Mouse (Mus musculus): ENCODE measurements around the gene 2310061I04Rik. TPM values are rescaled to one million over a fixed set of nuclear protein-coding genes. Genes with fewer than 3 reads are reported as not detected.
"Not testable (repeated sequence)": the region's sequence is repeated elsewhere in the genome, so short reads cannot be mapped to it uniquely, and the experiment has no call there.

2310061I04Rik gene
- polyA plus RNA-seq (2015; fragmentation: Nextera tagmentation; extraction: Ambion mirVana): 14.3 and 15.1 TPM in 2 replicates

DNA sequence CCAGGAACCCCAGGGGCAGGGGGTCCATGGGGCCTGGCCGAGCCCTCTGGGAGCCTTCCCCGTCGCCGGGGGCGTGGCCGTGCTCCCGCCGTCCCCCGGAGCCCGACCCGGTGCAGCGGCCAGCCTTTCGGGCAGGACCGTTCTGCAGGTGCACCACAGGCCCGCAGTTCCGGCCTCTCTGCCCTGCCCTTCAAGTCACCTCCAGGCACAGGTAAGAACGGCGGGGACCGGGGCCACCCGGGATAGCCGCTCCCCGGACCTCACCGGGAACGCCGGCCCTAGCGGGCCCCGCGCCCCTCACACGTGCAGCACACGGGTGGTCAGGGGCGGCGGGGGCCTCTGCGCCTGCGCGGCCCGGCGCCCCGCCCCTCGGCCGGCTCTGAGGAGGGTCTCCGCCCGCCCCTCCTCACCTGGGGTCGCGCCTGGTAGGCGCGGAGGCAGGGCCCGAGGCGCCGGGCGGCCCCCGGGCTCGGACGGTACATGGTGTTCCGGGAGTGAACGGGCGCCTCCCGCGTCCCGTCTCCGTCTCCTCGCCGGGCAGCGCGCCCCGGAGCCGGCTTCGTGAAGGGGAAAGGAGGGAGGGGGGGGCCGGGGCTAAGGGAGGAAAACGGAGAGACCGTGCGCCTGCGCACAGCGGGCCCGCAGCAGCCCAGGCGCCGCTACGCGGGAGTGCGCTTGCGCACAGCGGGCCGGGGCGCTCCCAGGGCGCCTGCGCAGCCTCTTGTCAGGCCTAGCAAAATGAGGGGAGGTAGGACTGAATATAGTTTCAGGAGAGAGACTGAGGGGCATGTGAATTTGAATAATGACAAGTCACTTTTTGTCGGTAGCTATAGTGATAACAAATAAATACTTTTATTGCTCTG is at the start of gene 2310061I04Rik:
TSS of gene 2310061I04Rik (minus strand) at position 651 of the 863 bp plus-strand sequence.
- under 1% methylated on average over 84 of the region's 86 CpGs for WGBS (ENCODE audit: insufficient replicate concordance)
- H3K4me3 ChIP-seq (replicated peaks): peak within 1 kb of the TSS; percentile 91
- H3K9me3 ChIP-seq (replicated peaks): no peaks in the 10 kb centered on the region
- H3K4me2 ChIP-seq: peak within 1 kb of the TSS; percentile 98
- peaks cover 37% of the 10 kb centered on the region for H3K36me3 ChIP-seq
- H3K9ac ChIP-seq: peak within 1 kb of the TSS; percentile 94
- peaks cover 44% of the 10 kb centered on the region for H3K4me1 ChIP-seq (replicated peaks)
- H3K27ac ChIP-seq: peak within 1 kb of the TSS; percentile 86
- peak; percentile 86 for DNase-seq
- no peaks in the 10 kb centered on the region for H3K27me3 ChIP-seq
- ATAC-seq (ENCODE audit: low read depth): peak; percentile 91

DNA sequence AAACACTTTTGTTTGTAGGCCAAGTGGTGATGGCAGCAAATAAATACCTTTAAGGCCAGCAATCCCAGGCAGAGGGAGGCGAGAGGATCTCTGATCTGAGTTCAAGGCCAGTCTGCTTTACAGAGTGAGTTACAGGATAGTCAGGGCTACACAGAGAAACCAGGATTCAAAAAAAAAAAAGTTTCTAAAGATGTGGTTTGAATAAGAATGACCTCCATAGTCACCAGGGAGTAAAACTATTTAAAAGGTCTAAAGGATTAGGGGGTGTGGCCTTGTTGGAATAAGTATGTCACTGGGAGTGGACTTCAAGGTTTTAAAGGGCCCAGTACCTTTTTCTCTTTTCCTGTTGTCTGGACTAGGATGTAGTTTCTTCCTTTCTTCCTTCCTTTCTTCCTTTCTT is 42.7 kb upstream of the 2310061I04Rik start:
- Histone ChIP-seq H3K4me2 (no peak overlapping the region), H3K36me3 (no peaks in the 10 kb centered on the region), H3K9ac (no peak overlapping the region), H3K27ac (no peak overlapping the region), H3K9me3 (replicated peaks) (no peaks in the 10 kb centered on the region), H3K4me3 (replicated peaks) (no peak overlapping the region), H3K27me3 (no peaks in the 10 kb centered on the region), H3K4me1 (replicated peaks) (no peaks in the 10 kb centered on the region)
- ATAC-seq (ENCODE audit: low read depth) (no peak), DNase-seq (no peak)
- WGBS (ENCODE audit: insufficient replicate concordance): 49% methylated on average over 1 of the region's 1 CpGs

DNA sequence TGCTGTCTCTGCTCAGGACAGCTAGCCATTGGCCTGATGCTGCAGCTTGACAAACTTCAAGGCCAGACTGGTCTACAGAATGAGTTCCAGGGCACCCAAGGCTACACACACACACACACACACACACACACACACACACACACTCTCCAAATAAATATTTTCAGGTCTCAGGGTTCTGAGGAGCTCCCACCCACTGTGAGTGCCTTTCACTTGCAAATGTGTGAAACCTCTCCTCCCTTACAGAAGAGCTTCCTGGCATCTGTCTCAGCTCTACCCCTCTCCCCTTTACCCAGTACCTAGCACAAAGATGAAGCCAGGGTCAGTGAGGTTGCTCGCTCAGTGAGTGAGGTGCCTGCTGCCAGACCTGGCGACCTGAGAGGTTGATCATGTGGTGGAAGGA is 41.9 kb upstream of the 2310061I04Rik start:
- Histone ChIP-seq H3K27me3 (no peaks in the 10 kb centered on the region), H3K4me2 (no peak overlapping the region), H3K9me3 (replicated peaks) (no peaks in the 10 kb centered on the region), H3K27ac (no peak overlapping the region), H3K4me1 (replicated peaks) (no peaks in the 10 kb centered on the region), H3K36me3 (no peaks in the 10 kb centered on the region), H3K4me3 (replicated peaks) (no peak overlapping the region), H3K9ac (no peak overlapping the region)
- ATAC-seq (ENCODE audit: low read depth) (no peak), DNase-seq (no peak)
- WGBS (ENCODE audit: insufficient replicate concordance): 40% methylated on average over 2 of the region's 2 CpGs

DNA sequence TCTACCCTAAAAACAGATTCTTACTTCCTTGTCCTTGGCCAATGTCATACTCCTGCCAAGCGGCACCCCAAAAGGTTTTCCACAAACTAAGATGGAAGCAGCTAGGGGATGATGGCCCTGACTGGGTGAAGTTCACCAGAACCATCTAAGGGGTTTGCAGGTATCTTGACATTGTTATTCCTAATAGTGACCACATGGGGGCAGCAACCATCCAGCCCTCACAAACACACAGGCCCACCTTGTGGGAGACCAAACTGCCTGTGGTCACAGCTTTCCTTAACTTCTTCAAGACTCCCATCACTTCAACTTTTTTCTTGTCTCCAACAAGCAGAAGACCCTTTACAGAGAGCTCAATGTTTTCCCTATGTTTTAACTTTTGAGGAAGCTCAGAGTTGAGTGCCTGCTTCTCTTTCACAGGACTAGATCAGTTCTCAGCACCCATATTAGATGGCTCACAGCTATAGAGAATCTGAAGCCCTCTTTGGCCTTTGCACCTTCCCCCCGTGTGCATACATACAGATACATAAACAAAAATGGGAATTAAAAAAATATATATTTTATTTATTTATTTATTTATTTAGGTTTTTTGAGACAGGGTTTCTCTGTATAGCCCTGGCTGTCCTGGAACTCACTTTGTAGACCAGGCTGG is 40.6 kb upstream of the 2310061I04Rik start:
- no peaks in the 10 kb centered on the region for H3K4me1 ChIP-seq (replicated peaks)
- H3K36me3 ChIP-seq: no peaks in the 10 kb centered on the region
- no peak overlapping the region for H3K9ac ChIP-seq
- no peaks in the 10 kb centered on the region for H3K27me3 ChIP-seq
- H3K27ac ChIP-seq: no peak overlapping the region
- DNase-seq: peak; percentile 26
- no peaks in the 10 kb centered on the region for H3K9me3 ChIP-seq (replicated peaks)
- ATAC-seq (ENCODE audit: low read depth): 0 out of 2 replicates have a peak, but pooled peaks have one; percentile 55
- H3K4me3 ChIP-seq (replicated peaks): no peak overlapping the region
- WGBS (ENCODE audit: insufficient replicate concordance): 18% methylated on average over 2 of the region's 2 CpGs
- H3K4me2 ChIP-seq: no peak overlapping the region

DNA sequence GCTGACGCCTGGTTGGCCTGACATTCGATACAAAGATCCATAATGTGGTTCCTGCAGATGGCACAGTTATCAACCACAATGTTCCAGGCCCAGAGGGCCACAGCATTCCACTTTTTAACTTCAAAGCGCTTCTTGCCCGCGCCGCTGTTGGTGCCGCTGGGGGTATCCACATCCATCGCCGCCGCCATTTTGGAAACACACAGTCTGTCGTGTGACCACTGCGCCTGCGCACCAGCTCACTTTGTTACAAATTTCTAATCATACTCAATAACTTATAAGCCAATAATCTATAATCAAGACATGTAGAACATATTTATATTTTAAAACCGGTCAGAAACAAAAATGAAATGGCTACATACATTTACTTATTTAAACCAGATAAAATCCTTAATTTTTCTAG is 38.5 kb upstream of the 2310061I04Rik start:
- not testable (repeated sequence) for H3K27ac ChIP-seq; H3K9ac ChIP-seq; H3K27me3 ChIP-seq; H3K9me3 ChIP-seq (replicated peaks); H3K4me1 ChIP-seq (replicated peaks); ATAC-seq (ENCODE audit: low read depth); DNase-seq; H3K4me3 ChIP-seq (replicated peaks); H3K4me2 ChIP-seq
- peaks cover 16% of the 10 kb centered on the region for H3K36me3 ChIP-seq
- 82% methylated on average over 14 of the region's 14 CpGs for WGBS (ENCODE audit: insufficient replicate concordance)

DNA sequence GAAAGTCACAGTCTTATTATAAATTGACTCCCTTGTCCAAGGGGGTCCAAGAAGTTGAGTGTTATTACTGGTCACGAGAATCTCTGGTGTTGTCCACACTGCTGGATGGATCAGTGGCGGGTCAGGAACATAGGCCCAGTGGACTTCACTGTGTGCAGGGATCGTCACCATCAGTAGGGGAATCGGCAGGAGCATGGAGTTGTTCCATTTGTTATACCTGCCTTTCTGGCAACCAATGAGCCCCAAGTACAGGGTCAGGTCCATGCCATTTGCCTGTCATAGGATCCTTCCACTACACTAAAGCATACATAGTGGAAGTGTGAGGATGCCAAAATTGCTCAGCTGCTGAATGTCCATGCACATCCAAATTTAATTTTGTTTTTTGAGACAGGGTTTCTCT is 35.4 kb upstream of the 2310061I04Rik start:
- H3K9ac ChIP-seq: no peak overlapping the region
- WGBS (ENCODE audit: insufficient replicate concordance): 86% methylated on average over 4 of the region's 4 CpGs
- no peak overlapping the region for H3K4me3 ChIP-seq (replicated peaks)
- H3K9me3 ChIP-seq (replicated peaks): no peaks in the 10 kb centered on the region
- peaks cover 19% of the 10 kb centered on the region for H3K4me1 ChIP-seq (replicated peaks)
- ATAC-seq (ENCODE audit: low read depth) (no peak), DNase-seq (no peak)
- no peak overlapping the region for H3K27ac ChIP-seq
- H3K27me3 ChIP-seq: no peaks in the 10 kb centered on the region
- peaks cover 47% of the 10 kb centered on the region for H3K36me3 ChIP-seq
- no peak overlapping the region for H3K4me2 ChIP-seq

DNA sequence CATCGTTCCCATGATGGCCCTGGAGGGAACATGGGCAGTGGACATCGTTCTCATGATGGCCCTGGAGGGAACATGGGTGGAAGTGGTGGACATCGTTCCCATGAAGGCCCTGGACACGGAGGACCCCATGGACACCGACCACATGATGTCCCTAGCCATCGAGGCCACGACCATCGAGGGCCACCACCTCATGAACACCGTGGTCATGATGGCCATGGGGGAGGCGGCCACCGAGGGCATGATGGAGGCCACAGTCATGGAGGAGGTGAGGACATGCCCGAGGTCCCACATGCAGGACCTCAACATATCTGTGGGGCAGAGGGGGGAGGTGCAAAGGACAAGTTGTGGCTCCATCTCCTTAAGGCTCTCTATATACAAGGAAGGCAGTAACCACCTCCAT is 33.4 kb upstream of the 2310061I04Rik start:
- peaks cover 66% of the 10 kb centered on the region for H3K36me3 ChIP-seq
- no peak for DNase-seq
- H3K27ac ChIP-seq: no peak overlapping the region
- H3K4me1 ChIP-seq (replicated peaks): peaks cover 38% of the 10 kb centered on the region
- no peaks in the 10 kb centered on the region for H3K27me3 ChIP-seq
- no peak overlapping the region for H3K4me3 ChIP-seq (replicated peaks)
- no peak for ATAC-seq (ENCODE audit: low read depth)
- no peaks in the 10 kb centered on the region for H3K9me3 ChIP-seq (replicated peaks)
- no peak overlapping the region for H3K4me2 ChIP-seq
- WGBS (ENCODE audit: insufficient replicate concordance): 91% methylated on average over 12 of the region's 12 CpGs
- H3K9ac ChIP-seq: no peak overlapping the region

DNA sequence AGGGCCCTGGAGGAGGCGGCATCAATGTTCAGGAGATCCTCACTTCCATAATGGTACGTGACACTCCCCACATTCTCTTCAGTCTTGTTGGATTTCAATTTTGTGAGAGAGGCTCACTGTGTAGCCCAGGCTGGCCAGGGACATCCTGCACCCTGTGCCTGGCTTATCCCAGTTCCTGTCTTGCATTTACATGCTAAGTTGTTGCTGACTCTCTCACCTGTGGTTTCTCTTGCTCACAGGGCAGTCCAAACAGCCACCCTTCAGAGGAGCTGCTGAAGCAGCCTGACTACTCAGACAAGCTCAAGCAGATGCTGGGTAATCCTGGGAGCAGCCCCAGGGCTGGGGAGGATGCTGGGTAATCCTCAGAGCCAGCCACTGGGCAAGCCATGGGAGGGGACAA is 32.3 kb upstream of the 2310061I04Rik start:
- Histone ChIP-seq H3K36me3 (peaks cover 77% of the 10 kb centered on the region), H3K4me1 (replicated peaks) (peaks cover 49% of the 10 kb centered on the region), H3K9ac (no peak overlapping the region), H3K27ac (peak overlapping the region; percentile 18; the same call in 1 of the 2 replicates), H3K4me2 (no peak overlapping the region), H3K9me3 (replicated peaks) (no peaks in the 10 kb centered on the region), H3K4me3 (replicated peaks) (no peak overlapping the region), H3K27me3 (no peaks in the 10 kb centered on the region)
- WGBS (ENCODE audit: insufficient replicate concordance): 97% methylated on average over 2 of the region's 2 CpGs
- DNase-seq (no peak), ATAC-seq (ENCODE audit: low read depth) (no peak)

DNA sequence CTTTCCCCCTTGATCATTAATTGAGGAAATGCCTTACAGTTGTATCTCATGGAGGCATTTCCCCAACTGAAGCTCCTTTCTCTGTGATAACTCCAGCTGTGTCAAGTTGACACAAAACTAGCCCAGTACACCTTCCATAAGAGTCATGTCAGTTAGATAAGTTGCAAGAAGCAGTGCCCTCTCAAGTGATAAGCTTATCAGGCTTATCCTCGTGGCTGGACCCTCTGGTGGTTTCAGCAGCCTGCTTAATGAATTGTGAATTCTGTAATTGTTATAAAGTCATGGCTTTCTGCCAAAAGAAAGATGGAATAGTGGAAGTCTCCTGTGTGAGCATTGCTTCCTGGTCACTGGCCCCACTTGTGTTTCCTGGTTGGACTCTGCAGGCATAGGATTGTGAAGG is 30.2 kb upstream of the 2310061I04Rik start:
- Histone ChIP-seq H3K4me2 (peak overlapping the region; percentile 39), H3K9me3 (replicated peaks) (no peaks in the 10 kb centered on the region), H3K36me3 (peaks cover 94% of the 10 kb centered on the region), H3K27ac (peak overlapping the region; percentile 80), H3K4me1 (replicated peaks) (peaks cover 69% of the 10 kb centered on the region), H3K4me3 (replicated peaks) (no peak overlapping the region), H3K9ac (peak overlapping the region; percentile 45; the same call in 1 of the 2 replicates), H3K27me3 (no peaks in the 10 kb centered on the region)
- 5% methylated on average over 1 of the region's 1 CpGs for WGBS (ENCODE audit: insufficient replicate concordance)
- peak; percentile 46 for DNase-seq
- peak; percentile 87 for ATAC-seq (ENCODE audit: low read depth)

DNA sequence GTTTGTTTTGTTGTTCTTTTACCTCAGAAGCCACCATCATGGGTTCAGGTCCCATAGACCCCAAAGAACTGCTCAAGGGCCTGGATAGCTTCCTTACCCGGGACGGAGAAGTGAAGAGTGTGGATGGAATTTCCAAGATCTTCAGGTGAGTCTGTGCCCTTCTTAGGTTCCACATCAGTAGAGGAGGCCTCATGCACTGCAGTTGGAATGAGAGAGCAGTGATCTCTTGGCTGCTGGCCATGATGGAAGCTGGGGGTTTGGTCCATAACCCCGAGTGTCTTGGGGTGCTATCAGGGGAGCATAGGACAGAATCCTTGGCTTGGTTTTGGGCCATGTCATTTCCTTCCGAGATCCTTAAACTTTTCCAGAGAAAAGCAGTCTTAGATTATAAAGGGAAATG is 26.1 kb upstream of the 2310061I04Rik start:
- Histone ChIP-seq H3K4me3 (replicated peaks) (no peak overlapping the region), H3K9ac (no peak overlapping the region; the same call in 1 of the 2 replicates), H3K27me3 (no peaks in the 10 kb centered on the region), H3K36me3 (peaks cover 79% of the 10 kb centered on the region), H3K27ac (peak overlapping the region; percentile 53; the same call in 1 of the 2 replicates), H3K9me3 (replicated peaks) (no peaks in the 10 kb centered on the region), H3K4me2 (no peak overlapping the region), H3K4me1 (replicated peaks) (peaks cover 91% of the 10 kb centered on the region)
- WGBS (ENCODE audit: insufficient replicate concordance): 90% methylated on average over 4 of the region's 4 CpGs
- DNase-seq (no peak), ATAC-seq (ENCODE audit: low read depth) (no peak)

DNA sequence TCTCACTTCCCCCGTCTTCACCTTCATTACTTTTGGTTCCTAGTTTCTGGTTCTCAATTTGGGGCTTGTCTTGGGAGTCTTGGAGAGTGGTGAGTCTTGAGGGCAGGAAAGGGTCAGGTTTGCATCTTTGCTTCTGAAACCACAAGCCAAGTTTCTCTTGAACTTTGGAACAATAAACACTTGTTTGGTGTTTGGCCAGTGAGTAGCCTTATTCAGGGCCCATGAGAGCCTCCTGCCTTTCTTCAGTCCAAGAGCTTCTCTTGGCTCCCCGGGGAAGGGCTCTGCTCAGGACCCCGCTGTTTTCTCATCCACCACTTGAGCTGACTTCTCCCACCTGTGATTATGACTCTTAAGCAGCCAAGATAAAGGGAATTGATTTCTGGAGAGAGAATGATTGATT is 25.3 kb upstream of the 2310061I04Rik start:
- peaks cover 76% of the 10 kb centered on the region for H3K36me3 ChIP-seq
- H3K4me1 ChIP-seq (replicated peaks): peaks cover 84% of the 10 kb centered on the region
- ATAC-seq (ENCODE audit: low read depth): no peak

More for the DNA sequence above, 25.3 kb upstream of the 2310061I04Rik start:
- 88% methylated on average over 3 of the region's 3 CpGs for WGBS (ENCODE audit: insufficient replicate concordance)
- H3K27me3 ChIP-seq: no peaks in the 10 kb centered on the region
- no peak overlapping the region for H3K4me2 ChIP-seq
- no peak overlapping the region for H3K9ac ChIP-seq
- H3K4me3 ChIP-seq (replicated peaks): no peak overlapping the region
- DNase-seq: no peak
- peak overlapping the region; percentile 37; the same call in 1 of the 2 replicates for H3K27ac ChIP-seq
- H3K9me3 ChIP-seq (replicated peaks): no peaks in the 10 kb centered on the region

Measured in liver, embryonic 13.5 days (tissue).